Mouse (Mus musculus) heart, postnatal 10 days (tissue): ENCODE data around the gene Rnase1. TPM values are rescaled to one million over a fixed set of nuclear protein-coding genes. Genes with fewer than 3 reads are reported as not detected.
"Not testable (repeated sequence)": the region's sequence is repeated elsewhere in the genome, so short reads cannot be mapped to it uniquely, and the experiment has no call there.

Experiments used
- DNase-seq, 2 experiments: peaks; one replicate each; pipeline ENCODE4 v3.0.0; 2021
- intact Hi-C: fragments of 180-260 bp; cut with DNase I; formaldehyde crosslinking; loops from one replicate; pipeline ENCODE4 v1.15.1; 2025
- total RNA-seq, 2 experiments: library from RNA; stranded (reverse); gene quantifications; 2 replicates each; pipeline ENCODE4 v1.2.3; 2021

Gene Rnase1
- total RNA-seq, result under 1 TPM; 0.52 to 0.72 TPM

GRCm38 (mm10) chr14:51146685-51147084 is at the start of gene Rnase1:
Gene Rnase1 (minus strand): TSS chr14:51146785.
- no peak for DNase-seq
- intact Hi-C loops, result no loop called here

- intact Hi-C loops, result no loop called here
- peak; percentile 51 to 67 for DNase-seq
Observed at GRCm38 (mm10) chr14:51195681-51196080, 49.1 kb upstream of the Rnase1 start.

DNA sequence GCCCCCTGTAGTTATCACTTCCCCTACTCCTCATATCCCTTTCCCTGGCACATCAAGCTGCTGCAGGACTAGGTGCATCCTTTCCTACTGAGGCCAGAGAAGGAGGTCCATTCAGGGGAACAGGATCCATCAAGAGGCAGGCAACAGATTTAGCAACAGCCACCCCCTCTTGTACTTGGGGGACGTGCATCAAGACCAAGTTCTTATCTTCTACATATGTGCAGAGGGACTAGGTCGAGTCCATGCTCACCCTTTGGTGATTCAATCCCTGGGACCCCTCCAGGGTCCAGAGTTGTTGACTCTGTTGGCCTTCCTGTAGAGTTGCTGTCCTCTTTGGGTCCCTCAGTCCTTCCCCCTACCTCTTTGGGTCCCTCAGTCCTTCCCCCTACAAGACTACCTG is 34.5 kb upstream of the Rnase1 start:
- intact Hi-C loops, DNase-seq: not testable (repeated sequence)

- intact Hi-C loops, result loop anchor here (1.0 to 2.0 kb wide), 3 partner anchors 93 to 307 kb away; no protein-coding TSS in a partner anchor
- DNase-seq, result no peak
Observed at GRCm38 (mm10) chr14:51173843-51174242, 27.3 kb upstream of the Rnase1 start.

DNA sequence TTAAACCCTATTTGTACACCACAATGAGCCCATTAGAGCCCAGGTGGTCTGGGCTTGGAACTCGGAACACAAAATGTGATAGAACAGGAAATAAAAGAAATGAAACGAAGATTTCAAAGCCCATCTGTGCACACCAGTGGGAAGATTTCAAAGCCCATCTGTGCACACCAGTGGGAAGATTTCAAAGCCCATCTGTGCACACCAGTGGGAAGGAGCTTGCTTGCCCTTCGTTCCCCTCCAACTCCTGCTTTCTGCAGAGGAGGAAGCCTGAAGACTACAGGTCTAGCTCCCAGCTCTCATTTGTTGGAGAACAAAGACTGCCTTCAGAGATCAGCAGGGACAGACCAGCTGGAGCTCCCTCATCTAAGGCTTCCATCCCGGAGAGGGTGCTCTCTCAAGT is 26.4 kb upstream of the Rnase1 start:
- intact Hi-C loops, result loop anchor here (1.0 to 2.0 kb wide), 2 partner anchors 173 to 308 kb away; no protein-coding TSS in a partner anchor
- DNase-seq, result not testable (repeated sequence)

DNA sequence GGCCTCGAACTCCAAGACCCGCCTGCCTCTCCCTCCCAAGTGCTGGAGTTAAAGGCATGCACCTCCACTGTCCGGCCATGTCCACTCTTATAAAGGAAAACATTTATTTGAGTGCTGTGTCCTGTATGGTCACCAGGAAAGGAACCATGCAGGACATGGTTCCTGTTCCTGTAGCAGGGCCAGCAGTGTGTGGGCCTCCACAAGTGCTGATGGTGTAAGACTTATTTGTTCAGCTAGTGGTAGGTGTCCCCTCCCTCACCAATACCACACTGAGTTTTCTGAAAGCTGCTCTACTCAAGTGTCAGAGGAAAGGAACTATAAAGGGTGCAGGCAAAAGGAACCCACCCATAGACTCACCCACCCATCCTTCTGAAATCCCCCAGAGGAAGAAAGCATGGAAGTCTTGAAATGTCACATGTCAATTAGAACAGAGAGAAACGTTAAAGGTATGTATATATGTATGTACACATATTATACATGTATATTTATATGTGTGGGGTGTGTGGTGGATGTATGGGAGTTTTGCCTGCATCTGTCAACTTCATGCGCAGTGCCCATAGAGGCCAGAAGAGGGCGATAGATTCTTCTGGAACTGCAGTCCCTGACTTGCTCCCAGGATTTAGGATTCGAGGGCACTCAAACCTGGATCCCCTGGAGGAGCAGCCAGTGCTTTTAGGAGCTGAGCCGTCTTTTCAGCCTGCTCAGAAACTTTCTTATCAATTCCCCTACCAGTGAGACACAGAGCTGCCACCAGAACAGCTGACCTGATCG is 25.7 kb upstream of the Rnase1 start:
- intact Hi-C loops, result loop anchor here (2.0 kb wide), 1 partner anchor 309 kb away; no protein-coding TSS in a partner anchor
- peak; percentile 38 to 57 for DNase-seq

- intact Hi-C loops, result no loop called here
- DNase-seq, result no peak
Observed at GRCm38 (mm10) chr14:51166068-51166467, 19.5 kb upstream of the Rnase1 start.

GRCm38 (mm10) chr14:51165435-51165834 is 18.9 kb upstream of the Rnase1 start:
- DNase-seq, result no peak
- intact Hi-C loops, result no loop called here

DNA sequence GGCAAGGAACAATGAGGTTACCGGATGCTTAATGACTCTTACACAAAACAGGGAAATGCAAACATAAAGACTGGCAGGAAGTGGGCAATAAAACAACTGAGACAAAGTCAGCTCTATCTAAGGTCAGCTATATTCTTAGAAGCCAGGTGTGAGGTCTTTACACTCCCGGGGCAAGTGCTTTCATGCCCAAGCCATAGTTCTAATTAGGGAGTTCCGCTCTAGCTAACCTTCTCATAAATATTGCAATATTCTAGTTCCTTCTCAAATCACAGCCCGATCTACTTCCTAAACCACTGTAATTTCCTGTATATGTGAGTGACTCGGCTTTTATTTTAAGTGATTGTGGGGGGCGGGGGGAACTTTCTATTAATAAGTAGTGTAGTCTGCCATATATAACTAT is 16.7 kb upstream of the Rnase1 start:
- DNase-seq, intact Hi-C loops: not testable (repeated sequence)

- intact Hi-C loops, DNase-seq: not testable (repeated sequence)
Observed at GRCm38 (mm10) chr14:51161976-51162375, 15.4 kb upstream of the Rnase1 start, which contains the start of gene Rnase2b. Gene Rnase2b (plus strand): TSS chr14:51162260.

GRCm38 (mm10) chr14:51157072-51157471 is 10.5 kb upstream of the Rnase1 start:
- intact Hi-C loops, result no loop called here
- DNase-seq, result no peak

DNA sequence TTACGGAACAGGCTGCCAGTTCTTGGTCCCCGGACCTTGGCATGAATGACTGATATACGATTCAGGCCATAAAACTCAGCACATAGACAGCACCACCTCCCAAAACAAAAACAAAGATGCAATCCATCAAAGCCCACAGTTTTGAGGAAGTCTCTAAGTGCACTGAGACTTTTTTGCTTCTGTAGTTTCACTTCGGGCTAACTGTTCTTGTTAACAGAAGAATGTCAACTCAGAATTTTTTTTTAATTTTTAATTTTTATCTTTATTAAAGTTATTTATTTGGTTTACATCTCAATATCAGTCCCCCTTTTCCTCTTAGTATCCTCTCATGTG is 10.1 kb upstream of the Rnase1 start:
- intact Hi-C loops, result no loop called here
- DNase-seq, result no peak

- no peak for DNase-seq
- intact Hi-C loops, result no loop called here
Observed at GRCm38 (mm10) chr14:51156056-51156735, 9.6 kb upstream of the Rnase1 start.

GRCm38 (mm10) chr14:51152249-51152870 is 5.8 kb upstream of the Rnase1 start:
- DNase-seq, result no peak
- intact Hi-C loops, result no loop called here

GRCm38 (mm10) chr14:51150206-51150831 is 3.7 kb upstream of the Rnase1 start:
- intact Hi-C loops, result no loop called here
- no peak for DNase-seq

DNA sequence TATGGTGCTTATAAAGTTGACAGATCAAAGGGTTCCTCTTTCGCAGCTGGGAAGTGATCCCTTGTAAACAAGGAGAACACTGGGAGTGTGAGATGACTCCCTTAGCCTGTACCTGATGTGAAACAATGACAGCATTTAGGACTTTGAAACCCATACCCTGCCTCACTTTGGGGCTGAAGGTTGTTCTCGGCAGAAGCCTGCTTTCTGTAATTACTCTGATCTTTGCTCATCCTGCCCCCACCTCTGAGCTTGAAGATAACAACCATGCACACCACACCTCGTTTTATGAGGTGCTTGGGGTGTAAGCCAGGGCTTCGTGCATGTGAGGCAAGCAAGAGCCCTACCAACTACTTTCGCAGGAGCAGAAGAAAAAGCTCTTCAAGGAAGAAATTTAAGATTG is 2.6 kb upstream of the Rnase1 start:
- DNase-seq, result no peak
- intact Hi-C loops, result no loop called here

GRCm38 (mm10) chr14:51148006-51148405 is 1.4 kb upstream of the Rnase1 start:
- intact Hi-C loops, result no loop called here

GRCm38 (mm10) chr14:51145521-51145920 is 1.1 kb downstream of the Rnase1 start:
- no peak for DNase-seq
- intact Hi-C loops, result no loop called here

More at GRCm38 (mm10) chr14:51148006-51148405, 1.4 kb upstream of the Rnase1 start:
- DNase-seq, result no peak

DNA sequence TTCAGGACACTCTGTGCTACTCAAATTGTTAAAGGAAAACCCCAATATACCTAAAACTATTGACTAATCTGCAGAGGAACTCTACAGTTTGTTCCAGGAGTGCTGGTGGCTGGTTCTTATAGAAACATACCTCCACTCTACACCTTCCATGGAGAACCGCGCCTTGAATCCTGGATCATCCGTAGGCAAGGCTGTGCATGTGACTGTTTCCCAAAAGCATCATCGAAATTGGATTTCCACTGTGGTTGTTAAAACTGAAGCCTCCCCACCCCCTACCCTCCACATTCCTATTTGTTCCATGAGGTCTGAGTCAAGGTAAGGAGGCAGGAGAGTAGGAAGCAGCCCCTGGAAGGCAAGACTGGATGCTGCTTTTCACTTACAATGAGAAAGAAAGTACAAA is 2.1 kb downstream of the Rnase1 start:
- intact Hi-C loops, result no loop called here
- no peak for DNase-seq

DNA sequence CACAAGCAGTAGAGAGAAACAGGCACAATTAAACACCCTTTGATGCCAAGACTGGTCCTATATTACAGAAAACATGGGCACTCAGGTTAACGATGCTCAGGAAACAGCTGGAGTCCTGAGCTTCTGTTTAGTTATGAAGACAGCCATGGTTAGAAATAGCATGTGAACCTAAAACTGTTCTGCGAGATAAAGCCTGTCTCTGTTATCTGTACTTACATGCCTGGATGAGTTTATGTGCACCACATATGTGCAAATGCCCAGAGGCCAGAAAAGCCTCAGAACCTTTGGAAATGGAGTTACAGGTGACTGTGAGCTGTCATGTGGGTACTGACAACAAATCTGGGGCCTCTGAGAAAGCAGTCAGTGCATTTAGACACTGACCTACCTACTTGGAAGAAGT is 2.6 kb downstream of the Rnase1 start:
- intact Hi-C loops, result no loop called here
- no peak for DNase-seq

DNA sequence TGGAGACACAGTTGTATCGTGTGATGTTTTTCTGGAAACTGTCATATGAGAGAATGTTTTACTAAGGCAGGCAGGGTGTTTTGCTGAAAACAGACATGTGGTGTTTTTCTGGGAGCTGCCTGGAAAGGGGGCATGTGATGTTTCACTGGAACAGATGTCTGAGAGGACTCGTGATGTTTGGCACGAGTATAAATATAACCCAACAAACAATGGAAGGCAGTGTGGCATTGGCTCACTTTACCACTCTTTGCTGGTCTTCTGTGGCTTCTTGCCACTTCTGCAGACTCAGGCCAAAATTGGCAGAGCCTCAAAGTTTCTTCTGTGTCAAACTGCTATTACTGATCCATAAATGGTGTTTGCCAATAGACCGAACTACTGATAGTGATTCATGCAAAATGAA is 3.3 kb downstream of the Rnase1 start:
- DNase-seq, result peak; percentile 35 to 46
- intact Hi-C loops, result no loop called here
